Mouse (Mus musculus) MEL (cell line): Measurements from ENCODE around the gene Asxl2. TPM values are rescaled to one million over a fixed set of nuclear protein-coding genes. Genes with fewer than 3 reads are reported as not detected.

Source experiments
- DNase-seq: peaks from one replicate; pipeline ENCODE4 v3.0.0; 2011; ENCODE audit warnings: low read depth, low spot score
- H3K27ac ChIP-seq: 2 replicates; pipeline ENCODE4 v1.5.1; 2012; ENCODE audit warnings: low read depth, mild to moderate bottlenecking, control low read depth, low read length, moderate library complexity; ENCODE audit not compliant: control insufficient read depth
- H3K27me3 ChIP-seq, 2 experiments: fragments of 150-350 bp in 1 of 2; sonication (generic) in 1 of 2; 2 replicates each; pipeline ENCODE4 v1.6.1; 2012; ENCODE audit warnings: low read length in 2 of 2, mild to moderate bottlenecking in 2 of 2, improper control_type of control experiment in 1 of 2, moderate library complexity in 1 of 2; ENCODE audit not compliant: insufficient read depth in 2 of 2, control insufficient read depth in 1 of 2
- H3K36me3 ChIP-seq, 2 experiments: 2 replicates each; pipeline ENCODE4 v1.6.1; 2012 to 2014; ENCODE audit warnings: low read length in 2 of 2, improper control_type of control experiment in 1 of 2, inconsistent platforms in 1 of 2, mild to moderate bottlenecking in 1 of 2; ENCODE audit not compliant: insufficient read depth in 2 of 2, control insufficient read depth in 1 of 2
- H3K4me1 ChIP-seq, 2 experiments: fragments of 150-350 bp in 1 of 2; sonication (generic) in 1 of 2; 2 replicates each; pipeline ENCODE4 v1.6.1; 2012; ENCODE audit warnings: low read length in 2 of 2, improper control_type of control experiment in 1 of 2, mild to moderate bottlenecking in 1 of 2; ENCODE audit not compliant: insufficient read depth in 2 of 2, control insufficient read depth in 1 of 2
- H3K4me3 ChIP-seq, 2 experiments: fragments of 150-350 bp in 1 of 2; sonication (generic) in 1 of 2; 2 replicates each; pipeline ENCODE4 v1.5.1; 2012; ENCODE audit warnings: low read depth in 2 of 2, low read length in 2 of 2, mild to moderate bottlenecking in 2 of 2, moderate library complexity in 2 of 2, control low read depth in 1 of 2, improper control_type of control experiment in 1 of 2; ENCODE audit not compliant: control insufficient read depth in 1 of 2, insufficient read depth in 1 of 2
- H3K79me2 ChIP-seq: 2 replicates; pipeline ENCODE4 v1.6.1; 2012; ENCODE audit warnings: mild to moderate bottlenecking, low read length, moderate library complexity; ENCODE audit not compliant: control insufficient read depth, poor library complexity, insufficient read depth
- H3K9ac ChIP-seq: 2 replicates; pipeline ENCODE4 v1.6.1; 2012; ENCODE audit warnings: low read depth, mild to moderate bottlenecking, control low read depth, low read length, moderate library complexity; ENCODE audit not compliant: control insufficient read depth, poor library complexity, severe bottlenecking
- H3K9me3 ChIP-seq: fragments of 150-350 bp; sonication (generic); replicated peaks from 2 replicates; pipeline ENCODE4 v1.6.1; 2012; ENCODE audit warnings: mild to moderate bottlenecking, low read length, improper control_type of control experiment, moderate library complexity; ENCODE audit not compliant: insufficient read depth
- BHLHE40 ChIP-seq: IDR thresholded peaks from 2 replicates; pipeline ENCODE4 v1.6.1; 2012; ENCODE audit warnings: low read depth, mild to moderate bottlenecking, inconsistent platforms, low read length, improper control_type of control experiment, borderline replicate concordance
- CHD2 ChIP-seq: IDR thresholded peaks from 2 replicates; pipeline ENCODE4 v1.6.1; 2011; ENCODE audit warnings: low read length, improper control_type of control experiment
- ETS1 ChIP-seq: IDR thresholded peaks from 2 replicates; pipeline ENCODE4 v1.6.1; 2012; ENCODE audit warnings: low read depth, mild to moderate bottlenecking, inconsistent platforms, low read length, improper control_type of control experiment, moderate library complexity
- GABPA ChIP-seq: IDR thresholded peaks from 2 replicates; pipeline ENCODE4 v1.6.1; 2012; ENCODE audit warnings: low read depth, mild to moderate bottlenecking, inconsistent platforms, low read length, improper control_type of control experiment, moderate library complexity
- HCFC1 ChIP-seq: IDR thresholded peaks from 2 replicates; pipeline ENCODE4 v1.6.1; 2012; ENCODE audit warnings: low read depth, mild to moderate bottlenecking, inconsistent platforms, low read length, improper control_type of control experiment, moderate library complexity
- JUND ChIP-seq: IDR thresholded peaks from 2 replicates; pipeline ENCODE4 v1.6.1; 2011; ENCODE audit warnings: low read depth, mild to moderate bottlenecking, improper control_type of control experiment, low read length
- KAT2A ChIP-seq: conservative IDR thresholded peaks from 2 replicates; pipeline ENCODE4 v1.6.1; 2012; ENCODE audit warnings: low read depth, low read length, improper control_type of control experiment, inconsistent platforms
- MAFK ChIP-seq: IDR thresholded peaks from 2 replicates; pipeline ENCODE4 v1.6.1; 2011; ENCODE audit warnings: low read depth, mild to moderate bottlenecking, low read length, improper control_type of control experiment, borderline replicate concordance
- MAZ ChIP-seq: IDR thresholded peaks from 2 replicates; pipeline ENCODE4 v1.6.1; 2012; ENCODE audit warnings: low read depth, mild to moderate bottlenecking, inconsistent platforms, low read length, improper control_type of control experiment
- MEF2A ChIP-seq: IDR thresholded peaks from 2 replicates; pipeline ENCODE4 v1.6.1; 2014; ENCODE audit warnings: low read depth, mild to moderate bottlenecking, inconsistent platforms, low read length, improper control_type of control experiment; ENCODE audit not compliant: poor library complexity, insufficient replicate concordance, severe bottlenecking; ENCODE audit errors: extremely low read depth
- MXI1 ChIP-seq: IDR thresholded peaks from 2 replicates; pipeline ENCODE4 v1.6.1; 2011; ENCODE audit warnings: mild to moderate bottlenecking, low read depth, low read length, improper control_type of control experiment
- NELFE ChIP-seq: IDR thresholded peaks from 2 replicates; pipeline ENCODE4 v1.6.1; 2011; ENCODE audit warnings: low read depth, low read length, improper control_type of control experiment
- POLR2A ChIP-seq, 2 experiments: IDR thresholded peaks; 2 replicates each; pipeline ENCODE4 v1.6.1; 2011 to 2012; ENCODE audit warnings: low read length in 2 of 2, mild to moderate bottlenecking in 2 of 2, control low read depth in 1 of 2, improper control_type of control experiment in 1 of 2, low read depth in 1 of 2, moderate library complexity in 1 of 2; ENCODE audit not compliant: control insufficient read depth in 1 of 2, insufficient read depth in 1 of 2, poor library complexity in 1 of 2
- POLR2AphosphoS2 ChIP-seq: IDR thresholded peaks from 2 replicates; pipeline ENCODE4 v1.6.1; 2011; ENCODE audit warnings: low read length, improper control_type of control experiment
- POLR2AphosphoS5 ChIP-seq: IDR thresholded peaks from 2 replicates; pipeline ENCODE4 v1.6.1; 2012; ENCODE audit warnings: low read depth, borderline replicate concordance, mild to moderate bottlenecking, inconsistent platforms, low read length, moderate library complexity, mixed read lengths
- RCOR1 ChIP-seq: IDR thresholded peaks from 2 replicates; pipeline ENCODE4 v1.6.1; 2012; ENCODE audit warnings: low read depth, mild to moderate bottlenecking, inconsistent platforms, low read length, improper control_type of control experiment
- SIN3A ChIP-seq: IDR thresholded peaks from 2 replicates; pipeline ENCODE4 v1.6.1; 2012; ENCODE audit warnings: low read length, improper control_type of control experiment, inconsistent platforms
- TCF12 ChIP-seq: IDR thresholded peaks from 2 replicates; pipeline ENCODE4 v1.6.1; 2014; ENCODE audit warnings: low read depth, mild to moderate bottlenecking, inconsistent platforms, low read length, improper control_type of control experiment, moderate library complexity
- USF1 ChIP-seq: IDR thresholded peaks from 2 replicates; pipeline ENCODE4 v1.6.1; 2014; ENCODE audit warnings: low read depth, mild to moderate bottlenecking, inconsistent platforms, low read length, improper control_type of control experiment, moderate library complexity
- ZC3H11A ChIP-seq: IDR thresholded peaks from 2 replicates; pipeline ENCODE4 v1.6.1; 2012; ENCODE audit warnings: low read depth, mild to moderate bottlenecking, inconsistent platforms, low read length, improper control_type of control experiment
- polyA plus RNA-seq, 2 experiments: library from polyadenylated mRNA; stranded (reverse) in 1 of 2; unstranded in 1 of 2; fragments of >175 nt in 1 of 2; fragments of >200 nt in 1 of 2; gene quantifications; 2 replicates each; pipeline versions ENCODE4 v1.2.1 to v1.2.4; 2012; ENCODE audit warnings: low replicate concordance in 2 of 2, low read depth in 1 of 2; ENCODE audit not compliant: insufficient read length in 2 of 2, insufficient read depth in 1 of 2, missing spikeins in 1 of 2
- total RNA-seq: library from RNA; depleted of rRNA; stranded (reverse); fragments of 300-350 nt; gene quantifications from 2 replicates; pipeline ENCODE4 v1.2.3, GENCODE M21; 2012

Gene Asxl2
- total and polyA plus RNA-seq, 3 experiments: 18.8 to 62.0 (median 26.2) TPM

- TF ChIP-seq POLR2AphosphoS2: no peak
- TF ChIP-seq, all 39 proteins: peak for 6
Observed at GRCm38 (mm10) chr12:3437815-3438214, 11.2 kb downstream of the Asxl2 start (continued).

GRCm38 (mm10) chr12:3440916-3441315, 14.3 kb downstream of the Asxl2 start:
- DNase-seq: peak; percentile 22
- H3K27ac ChIP-seq: peak overlapping the region; percentile 63
- H3K4me3 ChIP-seq: peak overlapping the region in 1 of 2 experiments; percentile 12; a peak in 2 of 4 replicates
- H3K9me3 ChIP-seq: no peaks in the 10 kb centered on the region
- peak overlapping the region; percentile 33 for H3K9ac ChIP-seq
- TF ChIP-seq POLR2AphosphoS2: no peak
- TF ChIP-seq USF1: no peak
- TF ChIP-seq POLR2A (IDR thresholded peaks at IDR 0.05; ENCODE audit: control insufficient read depth in 1 of 2, insufficient read depth in 1 of 2, low read depth in 1 of 2, low read length in 2 of 2, poor library complexity in 1 of 2): no peak
- TF ChIP-seq MAFK: no peak
- no peak for TF ChIP-seq ETS1
- TF ChIP-seq BHLHE40: no peak
- TF ChIP-seq POLR2AphosphoS5: no peak
- no peak for TF ChIP-seq TCF12
- TF ChIP-seq RCOR1: no peak
- no peak for TF ChIP-seq HCFC1
- TF ChIP-seq MXI1: no peak
- TF ChIP-seq ZC3H11A: no peak
- no peak for TF ChIP-seq KAT2A
- TF ChIP-seq GABPA: no peak
- no peak for TF ChIP-seq CHD2
- TF ChIP-seq SIN3A: no peak
- TF ChIP-seq NELFE: no peak
- no peak for TF ChIP-seq JUND
- TF ChIP-seq MEF2A: no peak
- no peak for TF ChIP-seq MAZ
- TF ChIP-seq, all 39 proteins: peak for 0
- Histone ChIP-seq H3K36me3 (peaks cover 29 to 35% of the 10 kb centered on the region in 2 experiments), H3K27me3 (no peaks in the 10 kb centered on the region), H3K4me1 (peaks cover 12 to 20% of the 10 kb centered on the region in 2 experiments), H3K79me2 (peaks cover 36% of the 10 kb centered on the region)
